Mouse (Mus musculus): ENCODE data around the gene Gm4301.
"Not testable (repeated sequence)": the region's sequence is repeated elsewhere in the genome, so short reads cannot be mapped to it uniquely, and the experiment has no call there.

- not testable (repeated sequence) for TF ChIP-seq CTCF, EP300 (IDR thresholded peaks at IDR 0.05; ENCODE audit: low read depth)
Observed at GRCm38 (mm10) chr10:100300106-100300505, 35.4 kb upstream of the Gm4301 start.

All from heart, postnatal 0 days (tissue).